Comparison of ENCODE assay signal across 9 mouse cellular contexts in the genomic region with DNA sequence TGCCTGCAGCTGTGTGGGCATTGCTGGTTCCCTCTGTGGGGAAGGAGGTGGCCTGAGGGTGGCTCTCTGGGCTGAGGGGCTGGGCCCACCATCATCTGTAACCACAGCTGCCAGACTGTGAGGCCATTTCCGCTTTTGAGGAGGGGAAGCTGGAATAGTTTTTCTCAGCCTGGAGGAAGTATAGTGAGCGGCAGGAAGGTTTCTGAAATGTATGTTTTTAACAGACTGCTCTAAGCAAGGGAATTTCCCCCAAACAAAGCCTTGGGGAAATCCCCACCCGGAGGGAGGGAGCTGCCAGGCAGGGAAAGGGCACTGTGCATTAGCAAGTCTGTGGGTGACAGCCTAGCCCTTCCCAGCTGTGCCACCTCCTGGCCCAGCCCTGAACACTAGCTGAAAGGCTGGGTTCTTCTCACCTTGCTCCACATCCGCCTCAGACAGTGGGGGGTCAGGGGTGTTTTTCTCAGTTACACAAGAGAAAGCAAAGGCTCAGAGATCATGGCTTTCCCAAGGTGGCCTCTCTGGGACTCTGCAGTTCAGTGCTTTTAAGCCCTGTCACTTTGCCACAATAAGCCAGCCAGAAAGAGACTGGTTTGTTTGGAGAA. TPM values are rescaled to one million over a fixed set of nuclear protein-coding genes. Genes with fewer than 3 reads are reported as not detected.
DNase-seq lines count a peak whose midpoint lies in the region; ATAC-seq and TF ChIP-seq lines count a peak whose summit lies in the region.
"Had no signal": no experiment of that assay in that cellular context is flagged by ENCODE, and none has a peak within 500 bp of the region (broad histone marks: within the 10 kb centered on the region; RNA-seq: fewer than 3 reads in every experiment).

No protein-coding gene starts in this region.

- TF ChIP-seq POLR2A in olfactory bulb, adult 2 months (IDR thresholded peaks at IDR 0.05; ENCODE audit: insufficient read depth, low read depth, low read length): no peak

- H3K27ac ChIP-seq in intestine, embryonic 15.5 days: peak overlapping the region; percentile 72
- H3K27ac ChIP-seq in lung, embryonic 16.5 days (ENCODE audit: low read length): peak overlapping the region; percentile 94
- 0 out of 2 replicates have a peak overlapping the region, but pooled peaks have one; percentile 5 for H3K27ac ChIP-seq in olfactory bulb, adult 2 months (ENCODE audit: insufficient read depth, low read depth, low read length)

- H3K4me3 ChIP-seq in intestine, embryonic 15.5 days (replicated peaks): no peak overlapping the region
- H3K4me3 ChIP-seq in lung, embryonic 16.5 days (ENCODE audit: low read length): 0 out of 2 replicates have a peak overlapping the region, but pooled peaks have one; percentile 1
- no peak overlapping the region for H3K4me3 ChIP-seq in olfactory bulb, adult 2 months (ENCODE audit: insufficient read depth, low read depth, low read length)

- H3K27me3 ChIP-seq in intestine, embryonic 15.5 days (replicated peaks): no peaks in the 10 kb centered on the region
- no peaks in the 10 kb centered on the region for H3K27me3 ChIP-seq in lung, embryonic 16.5 days (ENCODE audit: control insufficient read depth, insufficient read depth, low read depth, low read length)

- no peak overlapping the region for H3K9ac ChIP-seq in intestine, embryonic 15.5 days
- H3K9ac ChIP-seq in lung, embryonic 16.5 days (ENCODE audit: low read length): peak overlapping the region; percentile 53; the same call in 1 of the 2 replicates

- no peaks in the 10 kb centered on the region for H3K36me3 ChIP-seq in intestine, embryonic 15.5 days
- H3K36me3 ChIP-seq in lung, embryonic 16.5 days (ENCODE audit: control insufficient read depth, insufficient read depth, low read length): no peaks in the 10 kb centered on the region

- H3K9me3 ChIP-seq in intestine, embryonic 15.5 days: no peaks in the 10 kb centered on the region
- H3K9me3 ChIP-seq in lung, embryonic 16.5 days (ENCODE audit: control insufficient read depth, low read length): no peaks in the 10 kb centered on the region

- peaks cover 50% of the 10 kb centered on the region for H3K4me1 ChIP-seq in intestine, embryonic 15.5 days (replicated peaks)
- peaks cover 65% of the 10 kb centered on the region for H3K4me1 ChIP-seq in lung, embryonic 16.5 days (replicated peaks; ENCODE audit: control insufficient read depth, insufficient read depth, low read length)
- H3K4me1 ChIP-seq in olfactory bulb, adult 2 months (ENCODE audit: control insufficient read depth, insufficient read depth, low read length): peaks cover 32% of the 10 kb centered on the region

- DNase-seq in adrenal gland, adult (ENCODE audit: inconsistent age in 2 of 2, low spot score in 1 of 2): peak; percentile 59 to 78
- DNase-seq in adrenal gland, adult 18-20 months (ENCODE audit: low spot score in 2 of 2): no peak
- peak; percentile 71 for DNase-seq in adrenal gland, postnatal 14 days

- TF ChIP-seq CTCF in olfactory bulb, adult 2 months (IDR thresholded peaks at IDR 0.05; ENCODE audit: insufficient read depth, low read depth, low read length): no peak

- peak overlapping the region; percentile 6 for H3K4me2 ChIP-seq in intestine, embryonic 15.5 days (replicated peaks)
- H3K4me2 ChIP-seq in lung, embryonic 16.5 days (ENCODE audit: low read depth, low read length): peak overlapping the region; percentile 38

- 17% methylated on average over 4 of the region's 4 CpGs for WGBS in intestine, embryonic 15.5 days
- WGBS in lung, embryonic 16.5 days: 9% methylated on average over 4 of the region's 4 CpGs
- WGBS in olfactory bulb, adult 2 months: 22% methylated on average over 4 of the region's 4 CpGs

- ATAC-seq in granulocyte monocyte progenitor cell, adult 5-6 weeks (replicated peaks; ENCODE audit: poor library complexity, severe bottlenecking): peak; percentile 70
- ATAC-seq in intestine, embryonic 15.5 days: peak; percentile 24; the same call in 1 of the 2 replicates
- ATAC-seq in lung, embryonic 16.5 days (ENCODE audit: low read depth): peak; percentile 66
- no peak for ATAC-seq in erythroid progenitor cell, adult 5-6 weeks (replicated peaks; ENCODE audit: low FRiP score, poor library complexity, severe bottlenecking)

RNA-seq across cellular contexts. Expression of a gene that starts 31.2 kb away (rescaled TPM):
- 1 to 10 TPM; 2.4 to 6.8 TPM for total RNA-seq in adrenal gland, adult 18-20 months (2021)
- 18.4 and 25.7 TPM in 2 replicates for total RNA-seq in adrenal gland, postnatal 14 days (2021)
- not detected in 2 replicates for total RNA-seq in granulocyte monocyte progenitor cell, adult 5-6 weeks (2014; fragmentation: Nextera tagmentation)
- total RNA-seq in granulocyte monocyte progenitor cell, adult 5-6 weeks (2017): not detected in 2 replicates
- 1.3 and 2.0 TPM in 2 replicates for polyA plus RNA-seq in intestine, embryonic 15.5 days (2015; fragmentation: Nextera tagmentation; extraction: Ambion mirVana)
- polyA plus RNA-seq in lung, embryonic 16.5 days (2015; fragmentation: Nextera tagmentation; extraction: Ambion mirVana): 1.1 and 1.4 TPM in 2 replicates
- not detected in 2 replicates for polyA plus RNA-seq in olfactory bulb, adult 2 months (2012; ENCODE audit: insufficient read depth, insufficient read length, low replicate concordance, missing spikeins)
- not detected in 2 replicates for total RNA-seq in erythroid progenitor cell, adult 5-6 weeks (2015; ENCODE audit: low replicate concordance)
- not detected in 2 replicates for total RNA-seq in erythroid progenitor cell, adult 5-6 weeks (2017; ENCODE audit: low replicate concordance)
- polyA plus RNA-seq: C2C12 had no signal

RNA-seq across cellular contexts. Expression of a gene that starts 47.7 kb away (rescaled TPM):
- total RNA-seq in adrenal gland, adult 18-20 months (2021): 10 to 100 TPM; 39.0 to 50.0 TPM
- 53.8 and 54.1 TPM in 2 replicates for total RNA-seq in adrenal gland, postnatal 14 days (2021)
- total RNA-seq in granulocyte monocyte progenitor cell, adult 5-6 weeks (2014; fragmentation: Nextera tagmentation): 19.7 and 25.8 TPM in 2 replicates
- 24.0 and 25.5 TPM in 2 replicates for total RNA-seq in granulocyte monocyte progenitor cell, adult 5-6 weeks (2017)
- 20.5 and 22.1 TPM in 2 replicates for polyA plus RNA-seq in intestine, embryonic 15.5 days (2015; fragmentation: Nextera tagmentation; extraction: Ambion mirVana)
- 20.8 and 21.5 TPM in 2 replicates for polyA plus RNA-seq in lung, embryonic 16.5 days (2015; fragmentation: Nextera tagmentation; extraction: Ambion mirVana)
- not detected in 2 replicates for polyA plus RNA-seq in olfactory bulb, adult 2 months (2012; ENCODE audit: insufficient read depth, insufficient read length, low replicate concordance, missing spikeins)
- total RNA-seq in erythroid progenitor cell, adult 5-6 weeks (2015; ENCODE audit: low replicate concordance): 2.9 and 5.4 TPM in 2 replicates
- 1.9 and 4.2 TPM in 2 replicates for total RNA-seq in erythroid progenitor cell, adult 5-6 weeks (2017; ENCODE audit: low replicate concordance)

Comparison
In these comparisons a context has a peak if more than half of its experiments do, and no peak if none do; other contexts are left out.
1. DNase-seq: peak in adrenal gland, adult (2 of 2) and adrenal gland, postnatal 14 days (single experiment); none in adrenal gland, adult 18-20 months (0 of 2).
2. H3K27ac ChIP-seq: peak in every context shown above with its lines; median percentile 94 in lung, embryonic 16.5 days; 72 in intestine, embryonic 15.5 days; 5 in olfactory bulb, adult 2 months.